Mouse (Mus musculus) B cell, adult 2 months (primary cell): ENCODE data around the gene Prok2.

Source experiments
- DNase-seq, 2 experiments: peaks; one replicate each; pipeline ENCODE4 v3.0.0; 2022

Gene Prok2

DNA sequence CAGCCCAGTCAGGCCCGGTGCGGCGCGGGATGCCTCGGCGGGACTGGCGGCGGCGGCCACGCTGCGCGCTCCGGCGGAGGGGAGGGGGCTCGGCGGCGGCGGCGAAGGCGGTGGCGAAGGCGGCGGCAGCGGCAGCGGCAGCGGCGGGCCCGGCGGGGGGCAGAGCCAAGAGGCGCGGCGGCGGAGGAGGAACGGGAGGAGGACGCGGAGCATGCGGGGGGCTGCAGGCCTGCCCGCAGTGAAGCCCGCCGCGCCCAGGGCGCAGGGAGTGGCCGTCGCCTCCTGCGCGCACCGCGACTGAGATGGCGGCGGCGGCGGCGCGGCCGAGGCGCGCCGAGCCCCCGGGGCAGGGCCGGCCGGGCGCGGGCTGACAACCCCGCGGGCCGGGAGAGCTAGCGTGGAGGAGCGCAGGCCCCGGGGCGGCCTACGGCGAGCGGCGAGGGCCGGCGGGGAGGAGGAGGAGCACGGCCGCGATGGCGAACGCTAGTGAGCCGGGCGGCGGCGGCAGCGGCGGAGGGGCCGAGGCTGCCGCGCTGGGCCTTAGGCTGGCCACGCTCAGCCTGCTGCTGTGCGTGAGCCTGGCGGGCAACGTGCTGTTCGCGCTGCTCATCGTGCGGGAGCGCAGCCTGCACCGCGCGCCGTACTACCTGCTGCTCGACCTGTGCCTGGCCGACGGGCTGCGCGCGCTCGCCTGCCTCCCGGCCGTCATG, 33.8 kb downstream of the Prok2 start, which contains the start of gene Gpr27:
Gene Gpr27 (plus strand): TSS at position 474 of the 710 bp plus-strand sequence.
- no peak for DNase-seq

DNA sequence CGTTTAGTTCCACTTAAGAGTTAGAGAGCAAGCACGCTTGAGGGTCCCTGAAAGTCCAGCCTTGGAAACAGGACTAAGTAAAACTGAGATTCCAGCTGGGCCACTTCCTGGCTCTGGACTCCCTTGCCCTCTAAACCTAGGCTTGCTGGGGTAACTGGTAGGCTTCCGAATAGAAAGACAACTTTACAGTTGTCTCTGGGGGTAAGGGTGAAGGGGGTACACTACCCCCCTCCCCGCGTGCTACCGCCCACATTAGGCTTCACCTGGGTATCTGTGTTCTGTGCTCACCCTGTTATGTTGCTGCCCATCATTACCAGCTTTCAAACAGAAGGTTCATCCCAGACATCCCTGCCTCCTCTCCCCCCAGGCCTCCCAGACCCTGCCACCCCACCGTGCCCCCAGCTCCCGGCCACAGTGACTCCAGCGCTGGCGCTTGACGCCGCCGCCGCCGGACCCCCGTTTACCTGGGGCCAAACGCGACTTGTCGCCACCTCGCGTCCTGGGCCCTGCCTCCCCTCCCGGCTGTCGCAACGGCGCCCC, 34.5 kb downstream of the Prok2 start:
- DNase-seq = no peak

DNA sequence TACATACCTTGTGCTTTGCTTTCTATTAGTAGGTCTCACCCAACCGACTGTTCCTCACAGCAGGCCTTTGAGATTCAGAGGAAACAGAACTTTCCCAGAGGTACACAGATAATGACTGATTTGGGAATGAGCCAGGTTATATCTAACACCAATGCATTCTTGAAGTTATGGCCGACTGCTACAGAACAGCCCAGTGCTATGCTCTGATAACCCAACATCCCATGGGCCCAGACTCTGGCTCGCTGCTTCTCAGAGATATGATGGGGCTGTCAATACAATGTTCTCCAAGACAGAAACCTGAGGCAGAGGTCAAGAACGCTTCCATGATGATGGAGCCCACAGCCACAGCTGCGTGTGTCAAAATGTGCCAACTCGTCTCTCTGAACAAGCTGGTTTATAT, 37.7 kb downstream of the Prok2 start:
- no peak for DNase-seq

DNA sequence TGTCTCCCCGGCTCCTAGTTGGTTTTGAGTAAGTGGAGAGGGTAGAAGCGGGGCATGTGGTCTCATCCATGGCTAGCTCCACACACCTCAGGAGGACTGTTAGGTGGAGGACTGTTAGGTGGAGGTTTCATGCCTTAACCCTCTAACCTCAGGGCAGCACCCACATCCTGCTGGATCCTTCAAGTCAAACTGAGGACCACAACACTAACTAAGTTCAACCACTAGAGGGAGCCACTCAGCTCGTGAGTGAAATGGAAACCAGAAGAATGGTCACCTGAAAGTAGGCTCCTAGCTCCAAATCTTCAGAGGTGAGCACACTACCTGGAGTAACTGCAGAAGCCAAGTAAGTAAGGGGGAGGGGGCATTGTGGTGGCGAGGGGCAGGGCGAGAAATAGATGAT, 41.3 kb downstream of the Prok2 start:
- peak; percentile 35 to 42 for DNase-seq

DNA sequence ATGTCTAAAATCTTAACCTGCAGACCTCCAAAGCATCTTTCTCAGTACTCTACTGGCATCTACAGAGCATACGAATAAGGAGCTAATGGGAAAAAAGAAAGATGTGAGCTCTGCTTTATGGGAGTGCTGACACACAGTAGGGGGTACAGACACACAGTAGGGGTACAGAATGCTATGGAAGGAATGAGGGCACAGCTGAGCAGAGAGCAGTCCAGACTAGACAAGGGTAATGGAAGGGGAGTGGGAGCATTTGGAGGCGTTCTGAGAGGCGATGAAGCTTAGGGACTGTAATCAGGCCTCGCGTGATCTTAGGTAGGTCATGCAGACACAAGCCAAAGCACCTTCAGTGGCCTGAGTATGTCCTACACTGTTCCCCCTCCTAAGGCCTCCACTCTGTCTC, 42.2 kb downstream of the Prok2 start:
- DNase-seq = no peak

DNA sequence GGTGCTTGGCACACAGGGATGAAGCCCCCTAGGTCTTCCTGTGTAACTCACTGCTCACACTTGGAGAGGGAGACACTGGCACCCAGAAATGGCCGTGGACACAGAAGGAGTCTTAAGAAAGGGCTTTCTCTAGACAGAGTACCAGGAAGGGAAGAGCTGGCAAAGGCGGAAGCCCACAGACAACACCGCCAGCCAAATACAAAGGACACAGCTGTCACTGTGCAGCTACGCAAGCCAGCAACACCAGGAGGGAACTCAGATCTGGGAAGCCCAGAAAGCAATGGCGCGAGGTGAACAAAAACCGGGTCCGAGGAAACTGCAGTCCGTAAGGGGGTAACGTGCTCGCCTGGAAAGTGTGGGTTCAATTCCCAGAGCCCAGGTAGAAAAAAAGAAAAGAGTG, 48.1 kb downstream of the Prok2 start:
- DNase-seq = no peak

DNA sequence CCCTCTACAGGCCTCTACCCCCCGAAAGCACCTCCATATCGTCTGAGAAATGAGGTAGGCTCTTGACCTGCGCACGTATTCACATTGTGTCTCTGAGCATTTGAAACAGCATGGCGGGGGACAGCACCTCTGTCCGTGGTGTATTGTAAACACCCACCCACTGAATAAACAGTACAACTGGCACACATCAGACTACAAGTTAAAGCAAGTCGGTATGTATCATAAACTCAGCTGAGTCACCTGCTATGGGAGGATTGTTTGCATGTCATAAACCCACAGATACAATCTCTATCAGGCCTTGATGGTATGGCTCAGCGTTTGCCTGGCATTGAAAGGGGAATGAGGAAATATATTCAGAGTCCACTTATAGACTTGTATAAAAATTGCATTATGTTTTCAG, 48.9 kb downstream of the Prok2 start:
- DNase-seq = no peak

DNA sequence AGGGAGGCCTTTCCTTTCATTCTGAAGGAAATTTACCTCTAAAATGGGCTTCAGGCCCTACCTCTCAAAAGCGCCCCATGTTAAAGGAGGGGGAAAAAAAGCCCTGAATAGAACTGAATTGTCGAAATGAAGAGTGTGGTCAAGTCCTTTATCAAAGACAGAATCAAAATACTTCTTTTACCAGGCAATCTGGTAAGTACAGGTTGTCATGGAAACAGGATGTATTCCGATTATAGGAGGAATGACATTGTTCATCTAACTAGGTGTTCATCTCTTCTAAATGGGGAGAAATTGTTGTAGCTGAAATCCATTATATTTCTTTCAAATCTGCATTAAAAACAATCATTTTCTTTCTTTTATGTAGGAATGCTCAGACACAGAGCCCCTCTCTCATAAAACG, 51.7 kb downstream of the Prok2 start:
- DNase-seq = no peak

DNA sequence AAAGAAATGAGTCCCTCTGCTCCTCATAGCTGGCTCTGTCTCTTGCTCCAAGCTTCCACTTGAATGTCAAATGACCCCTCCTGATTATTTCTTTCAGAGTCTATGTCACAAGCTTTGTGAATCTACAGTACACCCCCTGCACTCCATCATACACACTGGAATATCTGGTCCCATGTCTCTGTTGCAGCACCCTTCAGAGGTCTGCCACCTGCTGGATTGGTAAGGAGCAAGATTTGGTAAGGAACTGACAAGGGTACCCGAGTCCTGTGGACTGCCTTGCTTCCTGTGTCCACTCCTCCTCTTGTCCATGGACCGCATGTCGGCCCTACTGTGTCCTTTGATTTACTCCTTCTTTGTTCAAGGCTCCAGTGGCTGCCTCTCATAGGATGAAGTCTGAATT, 54.4 kb downstream of the Prok2 start:
- DNase-seq = no peak

DNA sequence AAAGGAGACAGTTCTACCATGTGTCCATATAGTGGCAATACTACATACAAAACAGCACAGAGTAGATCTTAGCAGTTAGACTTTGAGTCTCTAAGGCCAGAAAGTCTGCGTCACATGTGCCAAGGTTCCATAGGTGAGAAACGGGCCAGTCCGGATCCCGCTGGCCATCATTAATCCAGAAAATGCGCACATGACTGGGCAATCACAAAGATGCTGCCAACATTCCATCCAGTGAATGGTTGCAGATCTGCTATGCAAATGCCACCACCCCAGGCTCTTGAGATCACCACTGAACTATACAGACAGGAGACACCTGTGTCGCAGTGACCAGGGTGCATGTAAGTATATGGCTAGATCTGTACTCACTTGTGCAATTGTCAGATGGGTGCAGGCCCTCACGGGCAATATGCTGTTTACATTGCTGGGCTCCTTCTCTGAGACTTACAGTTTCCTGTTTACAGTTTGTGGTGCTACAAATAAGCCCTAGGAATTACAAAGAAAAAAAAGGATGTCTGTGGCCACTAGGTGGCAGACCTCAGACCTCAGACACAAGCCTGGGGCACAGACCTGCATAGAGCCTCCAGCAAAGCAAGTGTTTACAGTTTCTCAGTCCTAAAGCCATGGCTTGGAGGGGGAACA, 55.6 kb downstream of the Prok2 start:
- DNase-seq = peak; percentile 64 to 66

DNA sequence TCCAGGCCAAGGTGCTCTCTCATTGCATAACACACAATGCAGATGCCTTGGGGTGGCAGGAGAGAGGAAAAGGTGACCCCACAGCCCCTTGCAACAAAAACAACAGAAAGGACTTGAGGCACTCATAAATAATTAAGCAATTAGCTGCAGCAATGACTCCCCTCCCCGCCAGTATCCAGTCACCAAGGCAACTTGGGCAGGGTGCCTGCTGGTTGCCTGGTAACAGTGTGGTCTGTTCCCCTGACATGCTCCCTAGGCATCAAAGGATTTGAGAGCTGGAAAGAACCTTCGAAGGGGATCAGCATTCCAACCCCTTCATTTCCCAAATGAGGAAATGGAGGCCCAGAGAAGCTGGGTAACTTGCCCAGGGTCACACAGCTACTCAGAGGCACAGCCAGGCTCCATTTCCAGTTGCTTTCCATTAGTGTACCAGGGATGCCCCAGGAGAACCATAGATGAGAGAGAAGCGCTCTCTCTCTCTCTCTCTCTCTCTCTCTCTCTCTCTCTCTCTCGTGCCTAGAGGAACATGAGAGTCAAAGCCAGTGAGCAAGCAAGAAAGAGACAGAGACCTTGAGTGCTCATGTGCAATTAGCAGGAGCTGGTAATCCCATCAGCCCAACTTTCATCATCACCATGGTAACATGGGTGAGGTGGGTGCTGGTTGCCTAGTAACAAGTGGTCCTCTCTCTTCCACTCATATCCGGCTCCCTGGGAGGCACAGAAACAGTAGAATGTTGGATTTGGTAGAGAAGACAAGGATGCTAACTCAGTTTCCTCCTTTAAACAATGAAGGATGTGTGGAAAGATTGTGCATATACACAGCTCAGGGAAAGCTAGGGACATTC, 56.5 kb downstream of the Prok2 start:
- DNase-seq = no peak

DNA sequence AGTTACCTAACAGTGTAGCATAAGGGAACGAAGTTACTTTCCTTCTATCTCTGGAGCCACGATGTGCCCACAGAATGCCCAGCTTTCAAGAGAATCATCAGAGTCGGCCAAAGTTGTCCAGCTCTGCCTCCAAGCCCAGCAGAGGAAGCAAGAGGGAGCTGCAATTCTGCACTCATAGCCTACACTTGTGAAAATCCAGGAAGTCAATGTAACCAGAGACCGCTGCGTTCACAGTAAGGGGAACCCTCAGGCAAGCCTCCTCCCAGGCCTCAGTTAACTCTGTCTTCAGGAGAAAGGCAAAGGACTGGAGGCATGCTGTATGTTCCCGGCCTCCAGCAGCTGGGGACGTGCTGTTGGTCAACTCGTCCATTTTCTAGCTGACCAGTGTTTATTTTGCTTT, 58.9 kb downstream of the Prok2 start:
- DNase-seq = no peak

DNA sequence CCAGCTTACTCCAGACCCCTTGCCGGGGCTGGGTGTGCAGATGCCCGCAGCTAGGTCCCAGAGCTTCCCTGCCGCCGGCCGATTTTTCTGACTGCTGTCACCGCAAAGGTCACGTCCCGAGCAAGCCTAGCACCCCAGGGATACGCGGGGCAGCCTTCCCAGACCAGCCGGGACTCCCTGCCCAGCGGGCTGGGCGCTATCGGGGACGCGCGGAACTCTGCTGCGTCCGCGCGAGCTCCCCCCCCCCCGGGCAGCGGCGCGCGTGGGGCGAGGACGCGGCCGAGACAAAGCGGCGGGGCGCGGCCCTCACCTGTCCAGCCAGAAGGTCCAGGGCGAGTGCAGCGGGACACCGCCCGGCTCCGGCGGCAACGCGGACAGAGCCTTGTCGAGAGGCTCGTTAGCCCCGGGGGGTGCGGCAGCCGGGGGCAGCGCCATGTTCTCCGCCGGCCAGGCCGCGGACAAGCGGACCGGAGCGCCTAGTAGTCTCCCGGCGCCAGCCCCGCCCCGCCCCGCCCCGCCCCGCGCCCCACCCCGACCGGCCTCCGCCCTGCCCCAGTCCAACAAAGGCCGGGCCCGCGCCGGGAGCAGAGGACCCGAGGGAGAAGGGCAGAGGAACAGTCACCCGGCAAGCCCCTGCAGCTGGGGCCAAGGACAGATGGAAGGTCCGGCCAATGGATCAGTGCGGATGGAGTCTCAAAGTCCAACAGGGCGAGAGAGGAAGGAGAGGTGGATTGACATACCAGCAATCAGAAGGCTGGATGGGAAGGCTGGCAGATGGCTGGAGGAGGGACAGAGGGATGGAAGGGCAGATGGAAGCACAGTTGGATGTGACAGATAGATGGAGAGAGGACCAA, 59.6 kb downstream of the Prok2 start, which contains the start of the genes Eif4e3 and Gm20696:
Gene Eif4e3 (minus strand): TSS at position 454 of the 854 bp plus-strand sequence.
Gene Gm20696 (minus strand): TSS at position 480 of the 854 bp plus-strand sequence.
- DNase-seq = peak; percentile 37 to 45

DNA sequence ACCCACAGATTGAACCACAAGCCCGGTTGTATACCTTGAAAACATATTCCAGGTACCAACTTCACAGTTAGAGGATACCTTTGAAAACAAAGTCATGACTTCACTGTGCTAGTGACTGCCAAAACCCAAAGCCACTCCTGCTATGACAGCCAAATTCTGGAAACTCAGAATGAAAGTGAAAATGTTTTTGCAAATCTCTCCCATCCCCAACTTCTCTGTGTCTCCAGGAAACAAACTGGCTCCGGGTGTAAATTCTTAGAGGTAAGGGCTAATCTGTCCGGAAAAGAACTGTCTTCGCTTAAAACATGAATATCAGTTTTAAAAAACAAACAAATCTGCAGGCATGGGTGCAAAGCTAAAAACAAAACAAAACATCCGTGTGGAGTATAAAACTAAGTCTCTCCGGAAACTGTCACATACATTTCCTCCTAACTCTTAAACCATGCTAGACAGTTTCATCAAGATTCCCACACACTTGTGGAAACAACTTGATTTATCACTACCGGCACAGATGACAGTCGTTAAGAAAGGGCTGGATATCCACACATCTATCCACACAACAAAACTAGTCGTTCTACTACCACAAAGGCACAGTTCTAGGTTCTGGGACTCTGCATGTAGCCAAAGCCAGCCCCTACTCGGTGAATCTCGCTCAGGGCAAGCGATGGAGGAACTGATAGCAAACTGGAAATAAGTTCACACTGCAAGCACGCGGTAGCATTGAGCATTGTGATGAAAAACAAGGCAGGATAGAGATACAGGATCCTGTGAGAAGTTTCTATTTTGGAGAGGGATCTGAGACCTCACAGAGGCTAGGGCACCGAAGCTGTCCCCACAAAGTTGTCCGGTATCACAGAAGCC, 60.5 kb downstream of the Prok2 start:
- peak; percentile 35 to 37 for DNase-seq

DNA sequence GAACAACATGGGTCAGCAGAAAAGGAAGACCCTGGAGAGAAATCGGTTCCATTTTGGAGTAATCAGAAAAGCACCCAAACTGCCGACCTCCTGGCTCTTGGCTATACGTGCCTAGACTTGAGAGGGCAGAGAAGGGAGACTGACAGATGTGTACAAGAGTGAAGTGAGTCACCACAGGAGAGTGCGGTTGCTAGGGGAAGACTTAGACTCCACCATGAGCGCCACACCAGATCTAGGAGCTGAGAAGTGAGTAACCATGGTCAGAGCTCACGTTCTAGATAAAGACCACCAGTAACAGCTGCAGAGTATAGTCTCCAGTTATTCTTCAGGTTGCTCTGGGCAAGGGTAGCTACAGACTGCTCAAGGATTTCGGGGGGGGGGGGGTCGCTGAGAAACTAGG, 63.0 kb downstream of the Prok2 start:
- no peak for DNase-seq
